Mouse (Mus musculus) forebrain, postnatal 0 days (tissue): ENCODE data around the gene Cptp. TPM values are rescaled to one million over a fixed set of nuclear protein-coding genes. Genes with fewer than 3 reads are reported as not detected.

Experiments used
- ATAC-seq: fragments of 200-750 bp; cut with Nextera tagmentation; 2 replicates; pipeline ENCODE4 v1.8.0; 2017; ENCODE audit warnings: mild to moderate bottlenecking, moderate library complexity
- DNase-seq: peaks from one replicate; pipeline ENCODE4 v3.0.0-alpha.2; 2015
- H3K27ac ChIP-seq: fragments of 300-500 bp; sonication (generic); 2 replicates; pipeline ENCODE4 v1.5.1; 2014; ENCODE audit warnings: low read depth, mild to moderate bottlenecking, antibody characterized with exemption, low read length, moderate library complexity, mixed read lengths
- H3K27me3 ChIP-seq: fragments of 300-500 bp; sonication (generic); 2 replicates; pipeline ENCODE4 v1.6.1; 2014; ENCODE audit warnings: mild to moderate bottlenecking, low read length, mixed read lengths; ENCODE audit not compliant: insufficient read depth
- H3K36me3 ChIP-seq: fragments of 300-500 bp; sonication (generic); 2 replicates; pipeline ENCODE4 v1.6.1; 2014; ENCODE audit warnings: mild to moderate bottlenecking, moderate library complexity; ENCODE audit not compliant: insufficient read depth
- H3K4me1 ChIP-seq: fragments of 300-500 bp; sonication (generic); 2 replicates; pipeline ENCODE4 v1.6.1; 2014; ENCODE audit warnings: antibody characterized with exemption; ENCODE audit not compliant: insufficient read depth
- H3K4me2 ChIP-seq: fragments of 300-500 bp; sonication (generic); 2 replicates; pipeline ENCODE4 v1.6.1; 2014; ENCODE audit warnings: low read depth, mild to moderate bottlenecking, moderate library complexity
- H3K4me3 ChIP-seq: fragments of 300-500 bp; sonication (generic); 2 replicates; pipeline ENCODE4 v1.5.1; 2014; ENCODE audit warnings: low read depth, low read length, mixed read lengths
- H3K9ac ChIP-seq: fragments of 300-500 bp; sonication (generic); 2 replicates; pipeline ENCODE4 v1.6.1; 2014; ENCODE audit warnings: mild to moderate bottlenecking
- H3K9me3 ChIP-seq: fragments of 300-500 bp; sonication (generic); 2 replicates; pipeline ENCODE4 v1.6.1; 2016; ENCODE audit warnings: low read length
- CTCF ChIP-seq: sonication (generic); IDR thresholded peaks from 2 replicates; pipeline ENCODE4 v1.5.1; 2016; ENCODE audit warnings: antibody characterized with exemption, control low read depth, low read depth
- WGBS: fragments of 180-500 bp; shearing (Covaris S2); extraction: QIAGEN DNeasy Blood & Tissue Kit; methylation state at CpG from one replicate; pipeline ENCODE4 v1.1.7; 2014; 5-methylcytosine and 5-hydroxymethylcytosine counted together
- polyA plus RNA-seq: library from polyadenylated mRNA; unstranded; fragments of >200 nt; fragmentation: Nextera tagmentation; extraction: Ambion mirVana; gene quantifications from 2 replicates; pipeline ENCODE4 v1.2.1, GENCODE M21; 2015
- total RNA-seq: library from RNA; depleted of rRNA; stranded (reverse); fragments of >200 nt; gene quantifications from 2 replicates; pipeline ENCODE4 v1.2.3, GENCODE M21; 2014

Gene Cptp
- total and polyA plus RNA-seq, 2 experiments from 2014 or later = 19.8 to 22.8 TPM

- Histone ChIP-seq H3K27me3 (no peaks in the 10 kb centered on the region), H3K9me3 (no peaks in the 10 kb centered on the region), H3K27ac (no peak overlapping the region), H3K4me1 (peaks cover 18% of the 10 kb centered on the region), H3K36me3 (peaks cover 32% of the 10 kb centered on the region), H3K4me2 (no peak overlapping the region), H3K4me3 (no peak overlapping the region), H3K9ac (no peak overlapping the region)
- DNase-seq (no peak), ATAC-seq (no peak)
- TF ChIP-seq CTCF = no peak
- WGBS = 62% methylated on average over 2 of the region's 2 CpGs
These were observed 17.3 kb downstream of the Cptp start for GRCm38 (mm10) chr4:155851951-155852411.

GRCm38 (mm10) chr4:155851368-155851767, 17.9 kb downstream of the Cptp start:
- WGBS = 94% methylated on average over 3 of the region's 3 CpGs
- no peak overlapping the region for H3K4me3 ChIP-seq
- H3K4me2 ChIP-seq = no peak overlapping the region
- TF ChIP-seq CTCF = no peak
- DNase-seq = no peak
- no peak overlapping the region for H3K9ac ChIP-seq
- H3K27ac ChIP-seq = no peak overlapping the region
- no peaks in the 10 kb centered on the region for H3K27me3 ChIP-seq
- peaks cover 23% of the 10 kb centered on the region for H3K4me1 ChIP-seq
- no peaks in the 10 kb centered on the region for H3K9me3 ChIP-seq
- H3K36me3 ChIP-seq = peaks cover 25% of the 10 kb centered on the region
- ATAC-seq = no peak

GRCm38 (mm10) chr4:155849792-155850451, 19.3 kb downstream of the Cptp start:
- no peak for TF ChIP-seq CTCF
- peaks cover 23% of the 10 kb centered on the region for H3K4me1 ChIP-seq
- H3K4me3 ChIP-seq = no peak overlapping the region
- DNase-seq (no peak), ATAC-seq (no peak)
- H3K9ac ChIP-seq = no peak overlapping the region
- H3K27ac ChIP-seq = no peak overlapping the region
- 90% methylated on average over 3 of the region's 3 CpGs for WGBS
- no peaks in the 10 kb centered on the region for H3K27me3 ChIP-seq
- no peaks in the 10 kb centered on the region for H3K9me3 ChIP-seq
- 0 out of 2 replicates have a peak overlapping the region, but pooled peaks have one; percentile 88 for H3K4me2 ChIP-seq
- H3K36me3 ChIP-seq = peaks cover 11% of the 10 kb centered on the region

GRCm38 (mm10) chr4:155849391-155849790, 19.8 kb downstream of the Cptp start:
- H3K4me3 ChIP-seq = no peak overlapping the region
- ATAC-seq = no peak
- TF ChIP-seq CTCF = no peak
- H3K4me1 ChIP-seq = peaks cover 23% of the 10 kb centered on the region
- DNase-seq = no peak
- H3K27ac ChIP-seq = no peak overlapping the region
- no peaks in the 10 kb centered on the region for H3K9me3 ChIP-seq
- WGBS = 84% methylated on average over 2 of the region's 2 CpGs
- H3K36me3 ChIP-seq = 0 out of 2 replicates have a peak, but pooled peaks cover 6% of the 10 kb centered on the region
- H3K4me2 ChIP-seq = peak overlapping the region; percentile 88; the same call in 1 of the 2 replicates
- no peaks in the 10 kb centered on the region for H3K27me3 ChIP-seq
- H3K9ac ChIP-seq = no peak overlapping the region

- H3K9me3 ChIP-seq = no peaks in the 10 kb centered on the region
- H3K9ac ChIP-seq = peak overlapping the region; percentile 92; the same call in 1 of the 2 replicates
- TF ChIP-seq CTCF = no peak
- no peaks in the 10 kb centered on the region for H3K27me3 ChIP-seq
- H3K4me1 ChIP-seq = peaks cover 23% of the 10 kb centered on the region
- no peak overlapping the region for H3K27ac ChIP-seq
- peak overlapping the region; percentile 93 for H3K4me3 ChIP-seq
- no peaks in the 10 kb centered on the region for H3K36me3 ChIP-seq
- H3K4me2 ChIP-seq = peak overlapping the region; percentile 88
- WGBS = 61% methylated on average over 7 of the region's 7 CpGs
- ATAC-seq = no peak
- DNase-seq = no peak
These were observed 20.7 kb downstream of the Cptp start for GRCm38 (mm10) chr4:155848434-155849095.

GRCm38 (mm10) chr4:155847591-155848352, 21.5 kb downstream of the Cptp start:
- Histone ChIP-seq H3K9ac (peak overlapping the region; percentile 92), H3K9me3 (no peaks in the 10 kb centered on the region), H3K27me3 (no peaks in the 10 kb centered on the region), H3K4me3 (peak overlapping the region; percentile 93), H3K27ac (peak overlapping the region; percentile 82), H3K4me1 (peaks cover 23% of the 10 kb centered on the region), H3K36me3 (no peaks in the 10 kb centered on the region), H3K4me2 (peak overlapping the region; percentile 88)
- ATAC-seq = peak; percentile 19
- 1% methylated on average over 63 of the region's 69 CpGs for WGBS
- peak; percentile 41 for DNase-seq
- no peak; the same call in 1 of the 2 replicates for TF ChIP-seq CTCF
